Mouse (Mus musculus): ENCODE measurements around the gene Vmn2r6. TPM values are rescaled to one million over a fixed set of nuclear protein-coding genes. Genes with fewer than 3 reads are reported as not detected.
"Not testable (repeated sequence)": the region's sequence is repeated elsewhere in the genome, so short reads cannot be mapped to it uniquely, and the experiment has no call there.

The Vmn2r6 gene
- polyA plus RNA-seq (2017; shearing (Covaris generic)): not detected

DNA sequence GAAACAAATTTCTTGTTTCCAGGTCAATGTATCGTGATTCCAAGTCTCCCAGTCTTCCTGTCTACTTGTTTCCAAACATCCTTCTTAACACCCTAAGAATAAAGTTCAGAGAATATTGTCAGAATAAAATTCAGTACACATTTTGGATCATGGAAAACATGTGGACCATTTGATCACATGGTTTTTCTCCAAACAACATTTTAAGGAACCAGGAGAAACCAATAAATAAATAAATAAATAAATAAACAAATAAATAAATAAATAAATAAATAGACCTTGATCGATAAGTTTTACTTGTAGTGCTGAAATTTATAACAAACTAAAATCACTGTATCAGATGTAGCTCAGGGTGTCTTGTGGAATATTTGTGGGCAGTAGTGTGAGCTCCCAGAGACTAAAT, at the start of gene Vmn2r6:
TSS of gene Vmn2r6 (minus strand) at position 101 of the 400 bp plus-strand sequence.
- not testable (repeated sequence) for ATAC-seq

- no peak for ATAC-seq
Measured at GRCm38 (mm10) chr3:64587618-64588017, 22.0 kb upstream of the Vmn2r6 start.

DNA sequence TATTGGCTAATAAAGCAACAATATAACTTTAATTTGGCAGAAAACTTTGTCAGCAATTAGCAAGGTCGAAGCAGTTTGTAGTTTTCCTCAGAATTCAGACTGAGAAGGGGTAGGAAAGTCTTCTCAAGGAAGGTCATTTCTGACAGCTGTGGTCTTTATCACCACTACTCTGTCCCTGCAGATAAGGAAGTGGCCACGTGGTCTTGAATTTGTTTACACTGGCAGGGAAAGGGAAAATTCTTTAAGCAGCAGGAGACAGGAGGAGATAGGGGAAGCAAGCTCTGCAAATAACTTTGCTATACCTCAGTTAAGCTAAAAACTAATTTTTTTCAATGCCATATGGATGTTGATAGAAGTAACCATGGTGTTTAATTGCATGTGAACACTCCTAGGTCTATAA, 3.2 kb upstream of the Vmn2r6 start:
- ATAC-seq: not testable (repeated sequence)

- ATAC-seq: not testable (repeated sequence)
Measured at GRCm38 (mm10) chr3:64523585-64523984, 42.0 kb downstream of the Vmn2r6 start.

GRCm38 (mm10) chr3:64509742-64510141, 55.9 kb downstream of the Vmn2r6 start, which contains the start of gene Vmn2r5:
Gene Vmn2r5 (minus strand): TSS chr3:64509842.
- not testable (repeated sequence) for ATAC-seq

Other genes starting within 250 kb of the Vmn2r6 start
- not detected for gene Vmn2r4, start 150.5 kb downstream of the Vmn2r6 start, polyA plus RNA-seq (2017; shearing (Covaris generic))
- gene Vmn2r5, start 56.0 kb downstream of the Vmn2r6 start, polyA plus RNA-seq (2017; shearing (Covaris generic)): not detected